Mouse (Mus musculus) kidney, postnatal 0 days (tissue): ENCODE measurements at regions not wholly inside any gene's neighbourhood (a gene's known extent, or its start where the extent isn't known, plus 50 kb on each side); places are given as distances from the start of the nearest gene placed in this dataset.

ENCODE experiments used
- ATAC-seq: fragments of 200-750 bp; cut with Nextera tagmentation; replicated peaks from 2 replicates; pipeline ENCODE4 v1.8.0; 2017; ENCODE audit warnings: low read depth, moderate number of reproducible peaks, moderate TSS enrichment, moderate library complexity; ENCODE audit not compliant: low FRiP score
- DNase-seq: peaks from one replicate; pipeline ENCODE4 v3.0.0-alpha.2; 2016; ENCODE audit warnings: low spot score
- H3K27ac ChIP-seq: fragments of 300-500 bp; sonication (generic); 2 replicates; pipeline ENCODE4 v1.5.1; 2014; ENCODE audit warnings: mild to moderate bottlenecking
- H3K27me3 ChIP-seq: fragments of 300-500 bp; sonication (generic); 2 replicates; pipeline ENCODE4 v1.6.1; 2014; ENCODE audit warnings: low read length, mixed read lengths; ENCODE audit not compliant: insufficient read depth
- H3K36me3 ChIP-seq: fragments of 300-500 bp; sonication (generic); 2 replicates; pipeline ENCODE4 v1.6.1; 2014; ENCODE audit warnings: low read length, mixed read lengths; ENCODE audit not compliant: insufficient read depth
- H3K4me1 ChIP-seq: fragments of 300-500 bp; sonication (generic); replicated peaks from 2 replicates; pipeline ENCODE4 v1.6.1; 2014; ENCODE audit warnings: antibody characterized with exemption, low read length, mixed read lengths; ENCODE audit not compliant: insufficient read depth
- H3K4me2 ChIP-seq: fragments of 300-500 bp; sonication (generic); 2 replicates; pipeline ENCODE4 v1.6.1; 2014; ENCODE audit warnings: mild to moderate bottlenecking, low read length, moderate library complexity, mixed read lengths
- H3K4me3 ChIP-seq: fragments of 300-500 bp; sonication (generic); replicated peaks from 2 replicates; pipeline ENCODE4 v1.5.1; 2014; ENCODE audit warnings: low read depth, low read length
- H3K9ac ChIP-seq: fragments of 300-500 bp; sonication (generic); 2 replicates; pipeline ENCODE4 v1.6.1; 2014; ENCODE audit warnings: low read depth, low read length
- H3K9me3 ChIP-seq: fragments of 300-500 bp; sonication (generic); replicated peaks from 2 replicates; pipeline ENCODE4 v1.6.1; 2016; ENCODE audit warnings: low read length, inconsistent platforms, mixed read lengths
- CTCF ChIP-seq: IDR thresholded peaks from 2 replicates; pipeline ENCODE4 v1.5.1; 2016; ENCODE audit warnings: antibody characterized with exemption, low read depth, mild to moderate bottlenecking, moderate library complexity
- WGBS: fragments of 180-500 bp; shearing (Covaris S2); extraction: QIAGEN DNeasy Blood & Tissue Kit; methylation state at CpG from one replicate; pipeline ENCODE4 v1.1.7; 2014; 5-methylcytosine and 5-hydroxymethylcytosine counted together

DNA sequence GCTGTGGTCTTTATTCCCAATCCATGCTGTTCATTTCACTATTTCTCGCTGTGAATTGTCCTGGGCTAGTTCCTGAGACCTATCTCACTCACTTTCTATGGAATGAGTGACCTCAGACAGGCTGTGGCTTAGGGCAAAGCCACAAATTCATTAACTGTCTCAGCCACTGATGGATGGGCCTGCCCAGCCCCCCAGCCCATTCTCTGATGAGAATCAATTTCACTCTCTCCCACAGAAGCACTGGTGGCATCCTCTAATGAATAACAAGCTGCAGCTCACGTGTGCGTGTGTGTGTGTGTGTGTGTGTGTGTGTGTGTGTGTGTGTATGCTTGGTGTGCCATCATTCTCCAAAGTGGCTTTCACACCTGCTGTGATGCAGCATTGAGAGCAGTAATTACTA, 2149.3 kb upstream of the Lrrc6 start:
- Histone ChIP-seq H3K9me3 (no peaks in the 10 kb centered on the region), H3K4me2 (no peak overlapping the region), H3K36me3 (no peaks in the 10 kb centered on the region), H3K27me3 (no peaks in the 10 kb centered on the region), H3K27ac (no peak overlapping the region), H3K9ac (no peak overlapping the region), H3K4me3 (no peak overlapping the region), H3K4me1 (no peaks in the 10 kb centered on the region)
- 57% methylated on average over 3 of the region's 3 CpGs for WGBS
- DNase-seq, result no peak
- no peak for ATAC-seq
- no peak for TF ChIP-seq CTCF

DNA sequence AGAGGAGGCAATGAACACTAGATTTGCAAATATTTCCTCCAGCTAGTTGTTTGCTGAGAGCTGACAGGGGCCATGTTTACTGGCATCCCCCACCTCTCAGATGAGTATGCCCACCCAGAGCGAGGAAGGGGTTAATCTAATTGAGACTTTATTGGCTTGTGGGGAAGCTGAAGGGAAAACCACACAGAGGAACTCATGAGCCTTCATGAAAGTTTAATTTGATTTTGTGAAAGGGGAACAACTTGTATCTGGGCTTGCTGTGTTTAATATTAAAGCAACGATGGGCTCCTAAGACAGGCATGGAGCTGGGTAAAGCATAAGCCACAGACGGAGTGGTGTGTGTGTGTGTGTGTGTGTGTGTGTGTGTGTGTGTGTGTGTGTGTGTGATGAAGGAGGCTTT, 2146.2 kb upstream of the Lrrc6 start:
- no peak for TF ChIP-seq CTCF
- Histone ChIP-seq H3K27ac (no peak overlapping the region), H3K27me3 (no peaks in the 10 kb centered on the region), H3K4me1 (no peaks in the 10 kb centered on the region), H3K9me3 (no peaks in the 10 kb centered on the region), H3K4me3 (no peak overlapping the region), H3K4me2 (no peak overlapping the region), H3K9ac (no peak overlapping the region), H3K36me3 (no peaks in the 10 kb centered on the region)
- WGBS, result 78% methylated on average over 3 of the region's 3 CpGs
- DNase-seq (no peak), ATAC-seq (no peak)

DNA sequence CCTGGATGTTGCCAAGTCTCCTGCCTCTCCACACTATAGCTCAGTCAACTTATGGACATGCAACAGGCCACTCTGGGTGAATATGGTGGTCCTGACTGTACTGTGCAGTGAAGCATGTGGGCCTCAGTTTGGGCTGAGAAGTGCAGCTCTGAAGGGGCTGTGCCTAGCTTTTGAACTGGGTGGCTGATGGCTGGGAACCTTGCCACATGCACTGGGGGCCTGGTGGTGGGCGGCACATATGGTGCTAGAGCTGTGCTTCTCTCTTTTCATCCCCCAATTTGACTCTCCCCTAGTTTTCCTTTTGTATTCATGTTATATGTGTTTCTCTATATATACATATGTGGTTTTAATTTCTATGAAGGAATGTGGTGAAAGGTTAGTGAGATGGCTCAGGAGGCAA, 2144.2 kb upstream of the Lrrc6 start:
- 81% methylated on average over 1 of the region's 1 CpGs for WGBS
- H3K4me2 ChIP-seq, result no peak overlapping the region

DNA sequence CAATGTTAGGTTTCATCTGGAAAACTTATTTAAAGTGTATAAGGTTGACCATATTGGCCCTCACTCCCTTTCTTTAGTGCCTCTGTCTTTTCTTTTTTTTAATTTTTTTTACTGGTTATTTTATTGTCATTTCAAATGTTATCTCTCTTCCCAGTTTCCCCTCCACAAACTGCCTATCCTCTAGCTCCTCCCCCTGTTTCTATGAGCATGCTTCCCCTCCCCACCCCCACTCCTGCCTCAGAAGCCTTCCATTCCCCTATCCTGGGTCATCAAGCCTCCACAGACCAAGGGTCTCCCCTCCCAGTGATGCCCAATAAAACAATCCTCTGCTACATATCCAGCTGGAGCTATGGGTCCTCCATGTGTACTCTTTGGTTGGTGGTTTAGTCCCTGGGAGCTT, 2134.9 kb upstream of the Lrrc6 start:
- Histone ChIP-seq H3K9ac (no peak overlapping the region), H3K4me3 (no peak overlapping the region), H3K27me3 (no peaks in the 10 kb centered on the region), H3K36me3 (no peaks in the 10 kb centered on the region), H3K27ac (no peak overlapping the region), H3K4me2 (no peak overlapping the region), H3K9me3 (no peaks in the 10 kb centered on the region), H3K4me1 (no peaks in the 10 kb centered on the region)
- ATAC-seq, result no peak
- DNase-seq, result no peak
- no peak for TF ChIP-seq CTCF

More for the DNA sequence above, 2144.2 kb upstream of the Lrrc6 start:
- no peaks in the 10 kb centered on the region for H3K36me3 ChIP-seq
- H3K4me1 ChIP-seq, result no peaks in the 10 kb centered on the region
- H3K27ac ChIP-seq, result no peak overlapping the region
- no peak for DNase-seq
- H3K9me3 ChIP-seq, result no peaks in the 10 kb centered on the region
- no peaks in the 10 kb centered on the region for H3K27me3 ChIP-seq
- no peak overlapping the region for H3K9ac ChIP-seq
- no peak overlapping the region for H3K4me3 ChIP-seq
- no peak for TF ChIP-seq CTCF
- no peak for ATAC-seq

DNA sequence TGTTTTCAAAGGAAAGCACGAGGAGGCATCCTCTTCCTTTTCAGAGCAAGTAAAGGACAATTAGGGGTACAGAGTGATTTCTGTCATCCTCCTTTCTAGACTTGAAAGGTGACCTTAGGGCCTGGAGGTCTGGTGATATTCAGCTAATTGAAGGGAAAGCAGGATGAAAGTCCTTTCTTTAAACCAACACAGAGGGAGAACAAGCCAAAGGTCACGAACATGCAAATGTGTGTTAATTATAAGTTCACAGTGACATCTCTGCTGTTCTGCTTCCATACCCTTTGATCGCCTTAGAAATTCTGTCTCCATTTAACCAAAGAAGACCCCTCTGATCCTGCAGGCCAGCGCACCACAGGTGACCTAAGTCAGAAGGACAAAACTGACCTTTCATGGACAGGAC, 2126.3 kb upstream of the Lrrc6 start:
- Histone ChIP-seq H3K36me3 (no peaks in the 10 kb centered on the region), H3K4me2 (no peak overlapping the region), H3K27ac (no peak overlapping the region), H3K9ac (no peak overlapping the region), H3K27me3 (no peaks in the 10 kb centered on the region), H3K4me1 (no peaks in the 10 kb centered on the region), H3K4me3 (no peak overlapping the region), H3K9me3 (no peaks in the 10 kb centered on the region)
- TF ChIP-seq CTCF, result no peak
- DNase-seq (no peak), ATAC-seq (no peak)
- 77% methylated on average over 4 of the region's 4 CpGs for WGBS

DNA sequence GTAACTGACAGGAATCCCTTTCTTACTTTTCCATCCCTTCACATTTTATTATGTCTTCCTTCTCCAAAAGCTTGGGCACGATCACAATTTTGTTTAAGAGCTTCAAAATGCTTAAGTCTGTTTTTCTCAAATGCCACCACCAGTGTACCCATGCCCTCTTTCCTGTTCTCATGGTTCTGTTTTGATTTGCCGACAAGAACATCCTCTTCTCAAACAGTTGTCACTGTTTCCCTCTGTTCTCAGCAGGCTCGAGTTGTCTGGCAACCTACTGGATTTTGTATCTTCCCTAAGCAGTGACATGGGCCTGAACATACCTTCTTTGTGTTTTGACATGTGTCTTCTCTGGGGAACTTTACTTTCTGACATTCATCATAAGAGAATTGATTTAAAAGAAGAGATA, 2124.1 kb upstream of the Lrrc6 start:
- DNase-seq (no peak), ATAC-seq (no peak)
- H3K27me3 ChIP-seq, result no peaks in the 10 kb centered on the region
- H3K36me3 ChIP-seq, result no peaks in the 10 kb centered on the region
- H3K4me2 ChIP-seq, result no peak overlapping the region
- WGBS, result 62% methylated on average over 3 of the region's 3 CpGs
- H3K27ac ChIP-seq, result no peak overlapping the region
- TF ChIP-seq CTCF, result no peak
- no peaks in the 10 kb centered on the region for H3K9me3 ChIP-seq
- H3K9ac ChIP-seq, result no peak overlapping the region
- H3K4me3 ChIP-seq, result no peak overlapping the region
- H3K4me1 ChIP-seq, result no peaks in the 10 kb centered on the region

DNA sequence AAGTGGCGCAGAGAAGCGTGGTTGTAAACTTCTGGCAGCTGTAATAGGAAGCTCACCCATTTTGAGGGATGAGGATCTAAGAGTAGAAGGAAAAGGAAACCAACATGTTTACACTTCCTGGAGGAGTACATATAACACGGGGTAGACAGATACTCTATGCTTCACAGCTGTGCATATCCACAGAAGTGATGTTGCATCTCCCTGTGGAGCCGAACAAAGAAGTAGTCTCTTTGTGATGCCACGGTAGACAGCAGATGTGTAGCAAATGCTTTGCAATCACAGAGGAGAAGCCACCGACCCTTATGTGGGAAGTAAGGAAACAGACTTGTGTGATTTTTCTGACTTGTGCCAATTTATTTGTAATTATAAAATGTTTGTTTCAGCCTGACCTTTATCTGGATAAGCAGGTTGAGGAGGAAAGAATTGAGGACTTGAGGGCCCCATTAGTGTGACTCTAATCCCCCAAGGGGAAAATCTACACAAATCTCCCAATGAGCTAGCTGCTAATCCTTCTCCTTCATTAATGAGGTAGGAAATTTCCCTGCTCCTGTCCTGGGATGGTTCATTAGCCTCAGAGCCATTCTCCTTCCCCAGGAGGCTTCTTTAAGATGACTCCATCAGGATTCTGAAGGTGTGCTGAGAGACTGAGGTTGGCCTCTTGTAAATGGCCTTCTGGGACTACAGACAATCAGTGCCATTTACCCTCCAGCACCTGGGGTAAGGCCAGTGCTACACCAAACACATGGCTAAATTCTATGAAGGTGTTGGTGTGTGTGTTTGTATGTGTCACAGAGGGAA, 2119.9 kb upstream of the Lrrc6 start:
- Histone ChIP-seq H3K4me1 (no peaks in the 10 kb centered on the region), H3K9me3 (no peaks in the 10 kb centered on the region), H3K9ac (no peak overlapping the region), H3K27ac (no peak overlapping the region), H3K4me3 (no peak overlapping the region), H3K36me3 (no peaks in the 10 kb centered on the region), H3K27me3 (no peaks in the 10 kb centered on the region), H3K4me2 (no peak overlapping the region)
- ATAC-seq (no peak), DNase-seq (no peak)
- TF ChIP-seq CTCF, result no peak
- 74% methylated on average over 6 of the region's 6 CpGs for WGBS
